Mouse (Mus musculus): ENCODE data around the gene 2310030G06Rik. TPM values are rescaled to one million over a fixed set of nuclear protein-coding genes. Genes with fewer than 3 reads are reported as not detected.

Gene 2310030G06Rik
- polyA plus RNA-seq (2016; fragmentation: Nextera tagmentation; extraction: Ambion mirVana) = 0.42 and 0.56 TPM in 2 replicates

DNA sequence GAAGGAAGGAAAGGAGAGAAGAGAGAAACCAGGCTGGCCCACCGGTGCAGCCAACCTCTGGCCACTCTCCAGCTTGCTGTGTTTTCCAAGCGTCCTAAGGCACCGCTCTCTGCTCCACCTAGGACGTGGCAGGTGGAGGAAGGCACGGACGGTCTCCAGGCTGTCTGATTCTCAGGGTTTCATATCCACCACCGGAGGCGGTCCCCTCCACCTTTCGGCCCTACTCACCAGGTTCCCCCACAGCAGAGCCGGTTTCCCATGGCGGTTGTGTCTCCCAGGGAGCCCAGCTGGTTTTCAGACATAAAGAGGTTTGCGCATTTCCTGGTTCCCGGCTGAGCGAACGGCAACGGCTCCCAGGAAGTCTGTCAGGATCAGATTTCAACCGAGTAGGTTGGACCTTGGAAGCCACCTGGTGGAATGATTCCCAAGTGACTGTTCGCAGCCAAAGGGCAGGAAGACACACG, at the start of gene 2310030G06Rik:
2310030G06Rik (minus strand) TSS at position 323 of the 464 bp plus-strand sequence.
- H3K36me3 ChIP-seq = no peaks in the 10 kb centered on the region
- H3K27me3 ChIP-seq = peaks cover 23% of the 10 kb centered on the region
- peak within 1 kb of the TSS; percentile 57 for H3K4me2 ChIP-seq (replicated peaks)
- no peaks in the 10 kb centered on the region for H3K9me3 ChIP-seq
- 2% methylated on average over 19 of the region's 19 CpGs for WGBS
- H3K9ac ChIP-seq (replicated peaks) = peak within 1 kb of the TSS; percentile 44
- peak within 1 kb of the TSS; percentile 33 for H3K4me3 ChIP-seq
- no peak for ATAC-seq (ENCODE audit: low FRiP score, low read depth)
- peaks cover 8% of the 10 kb centered on the region for H3K4me1 ChIP-seq
- no peak within 1 kb of the TSS for H3K27ac ChIP-seq (replicated peaks)

DNA sequence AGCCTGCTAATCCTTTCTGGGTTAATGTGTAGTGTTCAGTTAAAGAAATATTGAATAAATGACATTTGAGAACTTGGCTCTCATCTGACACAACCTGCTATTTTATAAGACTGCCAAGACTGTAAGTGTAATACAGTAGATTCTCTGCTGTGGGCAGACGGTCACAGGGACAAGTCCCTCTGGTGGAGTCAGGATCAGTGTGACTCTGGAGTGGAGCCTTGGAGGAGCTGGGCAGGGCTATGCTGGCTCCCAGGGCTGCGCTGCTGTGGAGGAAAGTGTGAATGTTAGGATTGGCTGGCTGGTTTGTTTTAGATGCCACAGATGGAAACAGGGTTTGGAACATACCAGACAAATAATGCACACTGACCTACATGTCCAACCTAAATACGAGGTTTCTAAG, 48.9 kb upstream of the 2310030G06Rik start:
- H3K9me3 ChIP-seq = no peaks in the 10 kb centered on the region
- no peak overlapping the region for H3K9ac ChIP-seq (replicated peaks)
- H3K4me2 ChIP-seq (replicated peaks) = no peak overlapping the region
- H3K4me3 ChIP-seq = no peak overlapping the region
- no peak overlapping the region for H3K27ac ChIP-seq (replicated peaks)
- no peak for ATAC-seq (ENCODE audit: low FRiP score, low read depth)
- 95% methylated on average over 3 of the region's 3 CpGs for WGBS
- peaks cover 47% of the 10 kb centered on the region for H3K36me3 ChIP-seq
- no peaks in the 10 kb centered on the region for H3K27me3 ChIP-seq
- H3K4me1 ChIP-seq = no peaks in the 10 kb centered on the region

DNA sequence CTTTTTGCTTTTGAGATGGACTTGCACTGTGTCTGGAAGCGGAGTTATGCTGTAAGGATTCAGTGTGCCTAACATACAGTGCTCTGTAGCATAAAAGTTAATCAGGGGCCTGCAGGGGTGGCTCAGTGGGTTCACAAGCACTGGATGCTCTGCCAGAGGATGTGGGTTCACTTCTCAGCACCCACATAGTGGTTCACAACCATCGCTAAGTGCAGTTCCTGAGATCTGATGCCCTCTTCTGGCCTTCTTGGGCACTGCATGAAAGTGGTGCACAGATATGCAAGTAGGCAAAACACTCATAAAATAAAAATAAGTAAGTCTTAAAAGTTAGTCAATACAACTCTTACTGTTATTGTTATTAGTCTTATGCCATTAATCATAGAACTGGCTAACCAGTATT, 35.8 kb upstream of the 2310030G06Rik start:
- Histone ChIP-seq H3K9ac (replicated peaks) (no peak overlapping the region), H3K27ac (replicated peaks) (no peak overlapping the region), H3K27me3 (no peaks in the 10 kb centered on the region), H3K4me1 (no peaks in the 10 kb centered on the region), H3K36me3 (peaks cover 84% of the 10 kb centered on the region), H3K9me3 (no peaks in the 10 kb centered on the region), H3K4me2 (replicated peaks) (no peak overlapping the region), H3K4me3 (no peak overlapping the region)
- WGBS = 71% methylated on average over 2 of the region's 2 CpGs
- no peak for ATAC-seq (ENCODE audit: low FRiP score, low read depth)

DNA sequence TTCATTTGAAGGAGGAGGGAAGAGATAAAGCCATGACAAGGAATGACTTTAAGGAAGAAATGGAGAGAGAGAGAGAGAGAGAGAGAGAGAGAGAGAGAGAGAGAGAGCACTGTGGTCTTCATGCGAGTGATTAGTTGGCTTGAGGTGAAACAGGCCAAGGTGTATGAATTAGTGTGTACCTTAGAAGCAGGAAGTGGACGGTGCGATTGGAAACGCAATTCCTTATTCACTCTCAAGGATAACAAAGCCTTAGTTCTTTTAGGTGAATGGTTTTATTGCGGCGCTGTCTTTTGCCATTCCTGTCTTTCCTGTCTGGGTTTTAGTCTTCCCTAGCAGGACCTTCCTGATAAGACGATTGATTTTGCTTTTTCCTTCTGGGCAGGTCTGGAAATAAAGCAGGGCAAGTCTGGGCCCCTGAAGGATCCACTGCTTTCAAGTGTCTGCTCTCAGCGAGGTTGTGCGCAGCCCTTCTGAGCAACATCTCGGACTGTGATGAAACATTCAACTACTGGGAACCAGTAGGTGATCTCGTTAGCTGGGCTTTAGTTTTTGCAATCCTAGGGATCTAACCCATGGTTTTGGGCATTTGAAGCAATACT, 29.9 kb upstream of the 2310030G06Rik start:
- WGBS = 69% methylated on average over 11 of the region's 11 CpGs
- H3K27me3 ChIP-seq = no peaks in the 10 kb centered on the region
- peak overlapping the region; percentile 96 for H3K4me3 ChIP-seq
- H3K4me1 ChIP-seq = peaks cover 18% of the 10 kb centered on the region
- H3K27ac ChIP-seq (replicated peaks) = no peak overlapping the region; the same call in 1 of the 2 replicates
- H3K4me2 ChIP-seq (replicated peaks) = peak overlapping the region; percentile 84
- H3K9ac ChIP-seq (replicated peaks) = peak overlapping the region; percentile 88
- peaks cover 39% of the 10 kb centered on the region for H3K36me3 ChIP-seq
- ATAC-seq (ENCODE audit: low FRiP score, low read depth) = no peak
- H3K9me3 ChIP-seq = no peaks in the 10 kb centered on the region

DNA sequence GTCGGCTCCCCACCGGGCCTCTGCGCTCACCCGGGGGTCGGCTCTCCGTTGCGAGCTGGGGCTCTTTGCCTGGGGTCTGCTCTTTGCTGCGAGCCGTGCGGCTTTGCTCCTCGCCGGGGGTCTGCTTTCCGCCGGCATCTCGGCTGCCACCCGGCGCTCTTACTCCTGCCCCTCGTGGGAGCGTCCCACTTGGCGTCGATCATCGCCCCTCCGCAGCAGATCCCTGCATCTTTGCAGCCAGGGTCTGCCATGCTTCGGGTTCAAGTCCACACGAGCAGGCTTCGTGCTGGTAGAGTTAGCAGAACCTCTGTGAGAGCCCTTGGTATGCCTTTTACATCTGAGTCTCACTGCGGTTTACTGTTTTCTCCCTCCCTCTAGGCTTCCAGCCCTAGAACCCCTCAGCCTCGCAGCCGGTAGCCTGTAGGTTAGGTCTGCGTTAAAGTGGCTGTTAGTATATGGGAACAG, 29.4 kb upstream of the 2310030G06Rik start:
- ATAC-seq (ENCODE audit: low FRiP score, low read depth) = peak; percentile 65
- H3K27me3 ChIP-seq = no peaks in the 10 kb centered on the region
- peak overlapping the region; percentile 88 for H3K9ac ChIP-seq (replicated peaks)
- no peaks in the 10 kb centered on the region for H3K9me3 ChIP-seq
- H3K4me2 ChIP-seq (replicated peaks) = peak overlapping the region; percentile 84
- H3K4me3 ChIP-seq = peak overlapping the region; percentile 96
- under 1% methylated on average over 30 of the region's 30 CpGs for WGBS
- H3K4me1 ChIP-seq = peaks cover 18% of the 10 kb centered on the region
- peak overlapping the region; percentile 86 for H3K27ac ChIP-seq (replicated peaks)
- peaks cover 33% of the 10 kb centered on the region for H3K36me3 ChIP-seq

DNA sequence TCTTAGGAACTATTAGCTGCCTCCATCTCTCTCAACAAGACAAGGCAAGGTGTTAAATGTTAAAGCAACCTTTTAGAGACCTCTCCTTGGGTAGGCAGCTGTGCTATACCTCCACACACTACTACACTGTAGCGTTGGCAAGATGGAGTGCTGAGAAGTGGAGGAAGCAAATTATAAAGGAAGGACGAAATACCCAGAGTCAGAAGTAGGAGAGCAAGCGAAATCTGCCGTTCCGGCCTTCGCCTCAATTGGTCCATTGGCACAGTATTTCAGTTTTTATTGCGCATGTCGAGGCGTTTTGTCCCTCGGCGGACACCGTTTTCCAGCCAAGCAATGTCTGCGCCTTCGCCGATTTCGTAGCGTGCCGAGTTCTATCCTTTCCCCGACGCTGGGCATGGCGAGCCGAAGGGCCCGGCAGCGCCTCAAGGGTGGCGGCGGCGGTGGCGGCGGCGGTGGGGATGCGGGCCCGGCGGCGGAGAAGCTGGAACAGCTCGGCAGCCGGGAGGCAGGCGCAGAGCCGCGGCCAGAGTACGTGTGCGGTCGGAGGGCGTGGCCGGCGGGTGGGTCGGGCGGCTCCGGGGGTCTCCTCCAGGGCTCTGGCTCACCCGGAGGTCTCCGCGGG, 28.8 kb upstream of the 2310030G06Rik start, which contains the start of the genes Alg9 and 1110032A03Rik:
Alg9 (plus strand) TSS at position 29 of the 622 bp plus-strand sequence.
1110032A03Rik (minus strand) TSS at position 530 of the 622 bp plus-strand sequence.
- Histone ChIP-seq H3K4me2 (replicated peaks) (peak within 1 kb of the TSS; percentile 84), H3K36me3 (peaks cover 27% of the 10 kb centered on the region), H3K9me3 (no peaks in the 10 kb centered on the region), H3K4me1 (peaks cover 18% of the 10 kb centered on the region), H3K27ac (replicated peaks) (peak within 1 kb of the TSS; percentile 86), H3K27me3 (no peaks in the 10 kb centered on the region), H3K9ac (replicated peaks) (peak within 1 kb of the TSS; percentile 88), H3K4me3 (peak within 1 kb of the TSS; percentile 96)
- WGBS = under 1% methylated on average over 50 of the region's 51 CpGs
- peak; percentile 91 for ATAC-seq (ENCODE audit: low FRiP score, low read depth)

DNA sequence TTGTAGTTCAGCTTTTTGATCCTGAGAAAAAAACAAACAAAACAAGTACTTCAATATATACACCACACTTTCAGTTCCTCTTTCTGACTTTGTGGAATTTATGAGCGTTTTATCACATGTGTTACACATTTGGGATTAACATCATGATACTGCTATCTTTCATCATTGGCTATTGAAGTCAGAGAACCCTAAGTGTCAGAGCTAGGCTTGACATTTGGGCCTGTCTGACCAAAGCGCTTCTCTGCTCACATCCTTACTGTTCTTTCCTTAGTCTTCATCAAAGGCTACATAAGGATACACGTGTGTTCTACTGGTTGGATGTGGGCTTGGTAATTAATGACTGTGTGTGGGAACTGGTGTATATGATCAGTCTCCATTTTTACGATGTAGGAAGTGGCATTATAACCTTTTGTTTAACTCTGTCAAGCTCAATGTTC, 27.7 kb upstream of the 2310030G06Rik start:
- Histone ChIP-seq H3K9me3 (no peaks in the 10 kb centered on the region), H3K27me3 (no peaks in the 10 kb centered on the region), H3K4me3 (no peak overlapping the region; the same call in 1 of the 2 replicates), H3K9ac (replicated peaks) (no peak overlapping the region; the same call in 1 of the 2 replicates), H3K4me1 (peaks cover 24% of the 10 kb centered on the region), H3K4me2 (replicated peaks) (peak overlapping the region; percentile 84), H3K36me3 (peaks cover 18% of the 10 kb centered on the region; the same call in 1 of the 2 replicates), H3K27ac (replicated peaks) (no peak overlapping the region)
- WGBS = 86% methylated on average over 4 of the region's 4 CpGs
- no peak for ATAC-seq (ENCODE audit: low FRiP score, low read depth)

DNA sequence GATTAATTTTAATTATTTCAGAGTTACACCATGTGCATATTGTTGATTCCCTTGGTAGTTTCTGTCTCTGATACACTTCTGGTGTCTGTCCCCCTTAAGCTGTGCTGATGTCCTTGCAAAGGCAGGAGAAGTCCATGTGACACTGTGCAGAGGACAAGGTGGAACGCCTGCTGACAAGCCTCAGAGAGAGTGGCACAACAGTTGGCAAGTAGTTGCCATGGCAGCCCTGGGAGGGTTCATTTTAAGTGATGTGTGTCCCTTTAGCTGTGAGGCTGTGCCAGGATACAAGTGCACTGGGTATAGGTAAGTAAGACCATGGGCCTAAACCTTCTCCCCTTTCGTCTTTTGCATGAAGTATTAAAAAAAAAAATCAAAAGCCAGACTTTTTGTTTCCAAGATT, 23.7 kb upstream of the 2310030G06Rik start:
- no peak for ATAC-seq (ENCODE audit: low FRiP score, low read depth)
- H3K27me3 ChIP-seq = no peaks in the 10 kb centered on the region
- no peaks in the 10 kb centered on the region for H3K9me3 ChIP-seq
- no peak overlapping the region for H3K9ac ChIP-seq (replicated peaks)
- no peak overlapping the region for H3K4me3 ChIP-seq
- H3K4me2 ChIP-seq (replicated peaks) = no peak overlapping the region
- 0 out of 2 replicates have a peak, but pooled peaks cover 10% of the 10 kb centered on the region for H3K36me3 ChIP-seq
- 84% methylated on average over 2 of the region's 2 CpGs for WGBS
- no peak overlapping the region for H3K27ac ChIP-seq (replicated peaks)
- H3K4me1 ChIP-seq = peaks cover 24% of the 10 kb centered on the region

DNA sequence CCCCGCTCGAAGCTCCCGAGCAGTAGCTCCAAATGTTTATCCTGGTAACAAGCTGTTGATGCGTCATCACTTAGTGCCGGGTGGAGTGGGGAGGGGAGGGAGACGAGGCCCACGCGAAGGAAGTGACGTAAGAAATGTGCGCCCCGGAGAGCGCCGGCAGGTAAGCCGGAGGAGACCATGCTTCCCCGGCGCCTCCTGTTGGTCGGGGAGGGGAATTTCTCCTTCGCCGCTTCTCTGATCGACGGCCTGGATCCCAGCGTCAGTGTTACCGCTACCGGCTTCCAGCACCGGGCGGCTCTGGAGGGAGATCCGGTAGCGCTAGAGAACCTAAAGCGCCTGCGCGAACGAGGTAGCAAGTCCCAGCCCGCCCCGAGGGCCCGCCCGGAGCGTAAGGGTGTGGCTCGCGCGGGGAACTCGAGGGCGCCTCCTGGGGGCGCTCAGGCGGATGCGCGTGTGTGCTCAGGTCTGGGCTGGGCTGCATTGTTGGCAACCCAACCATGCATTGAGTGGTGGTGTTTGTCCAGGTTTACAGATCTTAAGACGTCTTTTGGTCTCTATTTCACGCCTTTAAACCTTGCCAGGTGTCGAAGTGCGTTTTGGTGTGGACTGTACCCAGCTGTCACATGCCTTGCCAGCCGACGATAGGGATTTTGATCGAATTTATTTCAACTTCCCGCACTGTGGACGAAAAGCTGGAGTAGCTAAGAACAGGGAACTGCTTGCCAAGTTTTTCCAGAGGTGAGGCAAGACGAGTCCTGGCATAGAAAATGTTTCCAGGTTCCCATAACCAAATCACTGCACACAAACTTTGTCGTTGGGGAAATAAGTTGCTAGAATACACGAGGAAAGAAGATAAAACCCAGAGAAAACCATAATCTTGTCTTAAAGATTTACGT, 22.0 kb upstream of the 2310030G06Rik start, which contains the start of gene Fdxacb1:
Fdxacb1 (plus strand) TSS at position 130 of the 896 bp plus-strand sequence.
- 0 out of 2 replicates have a peak, but pooled peaks cover 10% of the 10 kb centered on the region for H3K36me3 ChIP-seq
- peak; percentile 96 for ATAC-seq (ENCODE audit: low FRiP score, low read depth)

DNA sequence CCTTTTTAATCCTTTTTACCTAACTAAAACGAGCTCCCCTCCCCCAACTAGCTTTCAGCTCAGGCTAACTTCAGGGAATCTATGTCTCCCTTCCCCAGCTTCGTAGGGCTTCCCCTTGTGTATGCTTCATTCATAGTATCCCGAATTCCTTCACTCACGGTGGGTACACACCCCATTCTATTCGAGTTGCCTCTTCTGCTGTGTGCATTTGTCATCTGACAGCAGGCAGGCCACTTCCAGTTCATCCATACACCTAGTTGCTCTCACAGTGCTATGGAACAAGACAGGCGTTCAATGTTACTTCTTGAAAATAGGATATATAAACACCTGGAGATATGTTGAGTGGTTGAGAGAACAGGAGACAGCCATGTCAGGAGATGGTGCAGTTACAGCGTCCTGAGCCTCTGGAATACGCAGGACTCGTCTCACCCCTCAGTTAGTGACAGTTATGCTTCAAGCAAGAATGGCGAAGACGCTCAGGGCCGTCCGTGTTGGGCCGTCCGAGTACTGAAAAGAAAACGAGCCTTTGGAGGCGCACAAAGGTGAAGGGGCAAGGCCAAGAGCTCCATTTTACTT, 21.3 kb upstream of the 2310030G06Rik start:
- Histone ChIP-seq H3K27ac (replicated peaks) (peak overlapping the region; percentile 89), H3K9me3 (no peaks in the 10 kb centered on the region), H3K4me3 (peak overlapping the region; percentile 67), H3K9ac (replicated peaks) (peak overlapping the region; percentile 69), H3K36me3 (0 out of 2 replicates have a peak, but pooled peaks cover 10% of the 10 kb centered on the region), H3K4me2 (replicated peaks) (peak overlapping the region; percentile 84), H3K27me3 (no peaks in the 10 kb centered on the region), H3K4me1 (peaks cover 15% of the 10 kb centered on the region)
- 0 out of 2 replicates have a peak, but pooled peaks have one; percentile 3 for ATAC-seq (ENCODE audit: low FRiP score, low read depth)
- WGBS = 6% methylated on average over 17 of the region's 17 CpGs

More for the DNA sequence above, 22.0 kb upstream of the 2310030G06Rik start, which contains the start of gene Fdxacb1:
- Histone ChIP-seq H3K4me3 (peak within 1 kb of the TSS; percentile 67), H3K27me3 (no peaks in the 10 kb centered on the region), H3K4me1 (peaks cover 15% of the 10 kb centered on the region), H3K9me3 (no peaks in the 10 kb centered on the region), H3K9ac (replicated peaks) (peak within 1 kb of the TSS; percentile 69), H3K4me2 (replicated peaks) (peak within 1 kb of the TSS; percentile 84), H3K27ac (replicated peaks) (peak within 1 kb of the TSS; percentile 89)
- 4% methylated on average over 59 of the region's 59 CpGs for WGBS

DNA sequence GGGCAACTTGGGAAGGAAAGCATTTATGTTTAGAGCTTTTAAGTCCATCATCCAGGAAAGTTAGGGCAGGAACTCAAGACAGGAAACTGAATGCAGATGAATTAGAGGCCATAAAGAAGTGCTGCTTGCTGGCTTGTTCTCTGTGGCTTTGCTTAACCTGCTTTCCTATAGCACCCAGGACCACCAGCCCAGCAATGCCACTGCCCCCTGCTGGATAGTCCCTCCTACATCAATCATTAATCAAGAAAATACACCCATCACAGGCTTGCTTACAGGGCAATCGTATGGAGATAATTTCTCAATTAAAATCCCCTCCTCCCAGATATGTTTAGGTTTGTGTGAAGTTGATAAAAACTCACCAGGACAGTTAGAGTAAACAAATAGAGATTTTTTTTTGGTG, 17.0 kb upstream of the 2310030G06Rik start:
- Histone ChIP-seq H3K4me2 (replicated peaks) (no peak overlapping the region), H3K27ac (replicated peaks) (no peak overlapping the region), H3K36me3 (no peaks in the 10 kb centered on the region), H3K9ac (replicated peaks) (no peak overlapping the region), H3K27me3 (no peaks in the 10 kb centered on the region), H3K9me3 (no peaks in the 10 kb centered on the region), H3K4me1 (peaks cover 5% of the 10 kb centered on the region), H3K4me3 (no peak overlapping the region)
- 82% methylated on average over 1 of the region's 1 CpGs for WGBS
- ATAC-seq (ENCODE audit: low FRiP score, low read depth) = no peak

All from midbrain, embryonic 12.5 days (tissue).